Mouse (Mus musculus): ENCODE results near the gene Pak6.

DNA sequence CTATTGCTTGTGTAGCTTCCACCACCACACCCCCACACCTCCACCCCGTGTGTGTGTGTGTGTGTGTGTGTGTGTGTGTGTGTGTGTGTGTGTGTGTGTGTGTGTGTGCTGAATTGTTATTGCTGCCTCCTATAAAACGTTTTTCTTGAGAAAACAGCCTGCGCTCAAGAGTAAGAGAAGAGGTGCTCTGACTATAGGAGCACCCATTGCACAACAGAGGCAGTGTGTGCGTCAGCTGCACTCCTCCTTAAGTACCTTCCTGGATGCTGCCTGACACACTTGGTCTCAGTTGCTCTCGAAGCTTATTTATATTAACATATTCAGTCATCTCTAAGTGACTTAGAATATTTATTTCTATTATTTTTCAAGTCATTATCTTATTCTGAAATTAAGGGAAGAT is 45.1 kb upstream of the Pak6 start:
- TF ChIP-seq GATA1 (IDR thresholded peaks at IDR 0.05; ENCODE audit: low read length), result no peak
- no peak for TF ChIP-seq TAL1 (IDR thresholded peaks at IDR 0.05; ENCODE audit: low read length)
